Mouse (Mus musculus) bone marrow, adult 2 months (tissue): ENCODE data around the gene Tkt.

ENCODE experiments used
- CTCF ChIP-seq: fragments of 200-500 bp; IDR thresholded peaks from 2 replicates; pipeline ENCODE4 v1.5.1; 2011; ENCODE audit warnings: low read length, control low read depth; ENCODE audit not compliant: control insufficient read depth, insufficient read depth
- POLR2A ChIP-seq: fragments of 200-500 bp; IDR thresholded peaks from 2 replicates; pipeline ENCODE4 v1.6.1; 2011; ENCODE audit warnings: low read depth, mild to moderate bottlenecking, control low read depth, low read length, borderline replicate concordance; ENCODE audit not compliant: control insufficient read depth

DNA sequence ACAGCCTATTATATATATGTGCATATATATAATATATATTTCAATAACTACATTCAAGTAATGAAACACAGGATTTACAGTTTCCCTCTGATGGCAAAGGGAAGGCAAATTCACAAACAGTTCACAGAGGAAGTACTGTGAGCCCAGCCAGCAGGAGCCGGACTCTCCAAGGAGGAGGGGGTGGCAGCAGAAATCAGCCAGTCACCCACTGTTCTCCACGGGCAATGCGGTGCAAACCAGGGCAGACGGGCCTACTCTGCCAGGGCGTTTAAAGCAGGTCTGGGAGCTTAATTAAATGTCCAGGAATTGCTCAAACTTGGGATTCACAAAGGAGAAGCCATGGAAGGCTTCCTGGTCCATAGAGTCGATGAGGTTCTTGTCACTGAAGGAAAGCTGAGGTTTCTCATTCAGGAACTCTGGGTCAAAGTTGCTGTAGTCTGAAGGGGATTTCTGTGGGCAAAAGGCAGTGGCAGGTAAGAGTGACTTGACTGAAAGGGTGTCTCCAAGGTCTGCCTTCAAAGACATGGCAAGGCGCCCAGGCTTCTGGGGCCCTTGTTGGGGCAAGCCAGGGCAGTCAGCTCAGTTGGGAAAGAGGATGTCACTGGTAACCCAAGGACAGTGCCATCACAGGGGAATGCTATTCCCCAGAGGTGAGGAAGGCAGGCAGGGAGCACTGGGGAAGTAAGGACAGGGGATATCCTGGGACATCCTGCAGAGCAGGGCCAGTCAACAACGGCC, 47.6 kb downstream of the Tkt start:
- TF ChIP-seq POLR2A (no peak), CTCF (no peak)
